Mouse (Mus musculus): ENCODE results near the gene Gmds.

The Gmds gene

GRCm38 (mm10) chr13:31807736-31808115 is 530.8 kb downstream of the Gmds start:
- no peak for DNase-seq

GRCm38 (mm10) chr13:31806890-31807735 is 531.4 kb downstream of the Gmds start:
- no peak for DNase-seq

- DNase-seq, result peak; percentile 94
Observed at GRCm38 (mm10) chr13:31806428-31806832, 532.1 kb downstream of the Gmds start, which contains the start of gene Foxc1. TSS of gene Foxc1 (plus strand) at chr13:31806633.

GRCm38 (mm10) chr13:31805831-31806427 is 532.6 kb downstream of the Gmds start:
- DNase-seq, result no peak

- DNase-seq, result no peak
Observed at GRCm38 (mm10) chr13:31804571-31804970, 534.0 kb downstream of the Gmds start.

- peak; percentile 58 for DNase-seq
Observed at GRCm38 (mm10) chr13:31803166-31804093, 535.1 kb downstream of the Gmds start.

- peak; percentile 20 for DNase-seq
Observed at GRCm38 (mm10) chr13:31802447-31802846, 536.1 kb downstream of the Gmds start.

- DNase-seq, result peak; percentile 39
Observed at GRCm38 (mm10) chr13:31801703-31802305, 536.7 kb downstream of the Gmds start.

- peak; percentile 91 for DNase-seq
Observed at GRCm38 (mm10) chr13:31800581-31801576, 537.7 kb downstream of the Gmds start.

GRCm38 (mm10) chr13:31798075-31798474 is 540.5 kb downstream of the Gmds start:
- peak; percentile 46 for DNase-seq

GRCm38 (mm10) chr13:31797346-31797745 is 541.2 kb downstream of the Gmds start:
- peak; percentile 11 for DNase-seq

- no peak for DNase-seq
Observed at GRCm38 (mm10) chr13:31793163-31793562, 545.4 kb downstream of the Gmds start.

- DNase-seq, result peak; percentile 86
Observed at GRCm38 (mm10) chr13:31792480-31793132, 545.9 kb downstream of the Gmds start.

GRCm38 (mm10) chr13:31784757-31785156 is 553.8 kb downstream of the Gmds start:
- DNase-seq, result no peak

GRCm38 (mm10) chr13:31782063-31782462 is 556.5 kb downstream of the Gmds start:
- DNase-seq, result no peak

- no peak for DNase-seq
Observed at GRCm38 (mm10) chr13:31780299-31780698, 558.2 kb downstream of the Gmds start.

- DNase-seq, result no peak
Observed at GRCm38 (mm10) chr13:31779281-31779981, 559.1 kb downstream of the Gmds start.

GRCm38 (mm10) chr13:31775762-31776161 is 562.8 kb downstream of the Gmds start:
- DNase-seq, result no peak

GRCm38 (mm10) chr13:31772882-31773281 is 565.7 kb downstream of the Gmds start:
- no peak for DNase-seq

All from embryo, embryonic 11 days (tissue).